Mouse (Mus musculus) midbrain, embryonic 11.5 days (tissue): Measurements from ENCODE around the gene Ndufb8. TPM values are rescaled to one million over a fixed set of nuclear protein-coding genes. Genes with fewer than 3 reads are reported as not detected.

Experiments used
- ATAC-seq: fragments of 200-750 bp; cut with Nextera tagmentation; 2 replicates; pipeline ENCODE4 v1.8.0; 2017; ENCODE audit warnings: moderate TSS enrichment, moderate library complexity; ENCODE audit not compliant: low FRiP score
- DNase-seq: peaks from one replicate; pipeline ENCODE4 v3.0.0; 2015; ENCODE audit warnings: low spot score; ENCODE audit errors: missing footprints
- H3K27ac ChIP-seq: fragments of 300-500 bp; sonication (generic); 2 replicates; pipeline ENCODE4 v1.5.1; 2014; ENCODE audit warnings: low read depth, low read length
- H3K27me3 ChIP-seq: fragments of 300-500 bp; sonication (generic); 2 replicates; pipeline ENCODE4 v1.6.1; 2014; ENCODE audit warnings: mild to moderate bottlenecking, low read length, moderate library complexity, mixed read lengths; ENCODE audit not compliant: control insufficient read depth, insufficient read depth
- H3K36me3 ChIP-seq: fragments of 300-500 bp; sonication (generic); 2 replicates; pipeline ENCODE4 v1.6.1; 2014; ENCODE audit warnings: mild to moderate bottlenecking, low read length, moderate library complexity, mixed read lengths; ENCODE audit not compliant: control insufficient read depth, insufficient read depth
- H3K4me1 ChIP-seq: fragments of 300-500 bp; sonication (generic); 2 replicates; pipeline ENCODE4 v1.6.1; 2014; ENCODE audit warnings: low read length; ENCODE audit not compliant: control insufficient read depth, insufficient read depth
- H3K4me2 ChIP-seq: fragments of 300-500 bp; sonication (generic); 2 replicates; pipeline ENCODE4 v1.6.1; 2014; ENCODE audit warnings: mild to moderate bottlenecking, moderate library complexity
- H3K4me3 ChIP-seq: fragments of 300-500 bp; sonication (generic); 2 replicates; pipeline ENCODE4 v1.5.1; 2014; ENCODE audit warnings: low read depth, low read length
- H3K9ac ChIP-seq: fragments of 300-500 bp; sonication (generic); 2 replicates; pipeline ENCODE4 v1.6.1; 2014; ENCODE audit warnings: low read length
- H3K9me3 ChIP-seq: fragments of 300-500 bp; sonication (generic); 2 replicates; pipeline ENCODE4 v1.6.1; 2016; ENCODE audit warnings: low read length; ENCODE audit not compliant: control insufficient read depth
- WGBS: fragments of 180-500 bp; shearing (Covaris S2); extraction: QIAGEN DNeasy Blood & Tissue Kit; methylation state at CpG from one replicate; pipeline ENCODE4 v1.1.7; 2014; 5-methylcytosine and 5-hydroxymethylcytosine counted together
- polyA plus RNA-seq: library from polyadenylated mRNA; unstranded; fragments of >200 nt; fragmentation: Nextera tagmentation; extraction: Ambion mirVana; gene quantifications from 2 replicates; pipeline ENCODE4 v1.2.1, GENCODE M21; 2014

Gene Ndufb8
- polyA plus RNA-seq, 1 experiment from 2014 or later = 490 TPM

DNA sequence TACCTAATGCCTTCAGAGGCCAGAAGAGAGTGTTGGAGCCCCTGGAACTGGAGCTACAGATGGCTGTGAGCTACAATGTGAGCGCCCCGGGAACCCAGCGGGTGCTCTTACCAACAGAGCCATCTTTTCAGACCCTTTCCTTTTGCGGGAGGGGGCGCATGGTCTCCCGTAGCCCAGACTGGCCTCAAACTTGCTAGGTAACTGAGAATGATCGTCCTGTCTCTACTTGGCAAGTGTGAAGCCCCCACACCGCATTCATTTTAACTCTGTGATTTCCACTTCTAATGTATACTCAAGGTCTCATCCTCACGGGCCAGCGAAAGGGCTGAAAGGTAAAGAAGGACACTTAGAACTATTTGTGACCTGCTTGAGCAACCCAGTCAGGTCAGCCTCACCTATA is 10.9 kb downstream of the Ndufb8 start:
- Histone ChIP-seq H3K27ac (no peak overlapping the region), H3K36me3 (no peaks in the 10 kb centered on the region), H3K9ac (no peak overlapping the region), H3K4me3 (no peak overlapping the region), H3K4me2 (no peak overlapping the region), H3K9me3 (peaks cover 4% of the 10 kb centered on the region; the same call in 1 of the 2 replicates), H3K4me1 (peaks cover 6% of the 10 kb centered on the region), H3K27me3 (peaks cover 30% of the 10 kb centered on the region)
- DNase-seq = no peak
- no peak for ATAC-seq
- 52% methylated on average over 10 of the region's 10 CpGs for WGBS

DNA sequence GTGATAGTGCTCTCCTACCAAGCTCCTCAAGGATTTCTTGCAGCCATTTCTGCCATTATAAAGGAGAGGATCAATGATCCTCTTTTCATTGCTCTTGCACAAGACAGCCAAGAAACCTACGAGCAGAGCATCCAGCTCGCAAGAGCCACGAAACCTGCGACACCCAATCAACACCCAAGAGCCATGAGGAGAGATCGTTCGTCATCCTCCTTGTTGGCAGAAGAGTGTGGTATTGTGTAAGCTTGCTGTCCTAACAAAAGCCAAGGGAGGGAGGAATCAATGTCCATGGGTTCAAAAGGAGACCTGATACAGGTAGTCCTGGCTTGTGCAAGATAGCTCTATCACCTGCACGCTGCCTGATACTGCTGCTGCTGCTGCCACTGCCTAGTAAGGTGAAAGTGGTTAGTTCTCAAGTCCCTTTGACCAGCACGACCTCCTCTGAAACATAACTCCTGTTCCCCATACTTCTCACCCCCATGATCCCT is 12.5 kb downstream of the Ndufb8 start:
- ATAC-seq (no peak), DNase-seq (no peak)
- H3K9ac ChIP-seq = no peak overlapping the region

DNA sequence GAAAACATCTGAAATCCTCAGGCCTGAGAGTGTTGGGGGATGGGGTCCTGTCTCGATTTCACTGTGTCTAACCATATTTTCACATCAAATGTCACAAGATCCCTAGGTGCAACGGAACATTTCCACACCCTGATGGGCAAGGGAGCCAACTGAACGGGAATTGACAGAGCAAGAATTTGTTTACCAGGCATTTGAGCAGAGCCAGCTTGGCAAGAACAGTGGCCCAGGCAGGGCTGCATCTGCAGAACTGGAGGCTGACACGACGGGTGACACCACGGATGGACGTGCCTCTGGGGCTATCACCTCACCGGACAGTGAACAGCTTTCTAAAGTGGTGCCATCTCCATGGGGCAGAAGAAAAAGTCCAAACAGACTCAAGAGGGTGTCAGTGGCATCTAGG is 17.8 kb downstream of the Ndufb8 start:
- no peak overlapping the region for H3K4me3 ChIP-seq
- H3K27ac ChIP-seq = no peak overlapping the region
- H3K4me1 ChIP-seq = no peaks in the 10 kb centered on the region
- H3K9ac ChIP-seq = no peak overlapping the region
- H3K9me3 ChIP-seq = peaks cover 4% of the 10 kb centered on the region; the same call in 1 of the 2 replicates
- DNase-seq (no peak), ATAC-seq (no peak)
- 87% methylated on average over 8 of the region's 8 CpGs for WGBS
- peaks cover 10% of the 10 kb centered on the region for H3K27me3 ChIP-seq
- no peak overlapping the region for H3K4me2 ChIP-seq
- no peaks in the 10 kb centered on the region for H3K36me3 ChIP-seq

More for the DNA sequence above, 12.5 kb downstream of the Ndufb8 start:
- Histone ChIP-seq H3K4me3 (no peak overlapping the region), H3K36me3 (no peaks in the 10 kb centered on the region), H3K4me1 (peaks cover 6% of the 10 kb centered on the region), H3K27me3 (peaks cover 30% of the 10 kb centered on the region), H3K4me2 (no peak overlapping the region), H3K9me3 (peaks cover 4% of the 10 kb centered on the region; the same call in 1 of the 2 replicates), H3K27ac (no peak overlapping the region)
- WGBS = 92% methylated on average over 8 of the region's 8 CpGs

DNA sequence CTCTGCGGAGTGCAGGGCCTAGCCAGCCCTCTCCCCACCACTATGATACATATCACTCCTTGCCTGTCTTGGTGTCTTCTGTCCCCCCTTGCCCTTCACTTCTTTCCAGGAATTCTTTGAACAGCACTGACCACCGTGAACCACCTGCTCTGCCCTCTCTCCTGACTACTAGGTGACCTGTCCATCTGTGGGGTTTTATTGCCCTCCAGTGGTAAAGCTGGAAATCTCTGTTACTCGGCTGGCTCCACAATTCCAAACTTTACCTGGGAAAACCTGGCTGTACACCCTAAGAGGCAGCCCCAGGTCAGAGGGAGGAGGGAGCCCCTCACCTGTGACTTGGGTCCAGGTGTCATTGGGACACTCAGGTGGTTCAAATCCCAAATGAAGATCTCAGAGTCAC is 19.9 kb downstream of the Ndufb8 start:
- H3K27me3 ChIP-seq = peaks cover 22% of the 10 kb centered on the region
- H3K4me2 ChIP-seq = no peak overlapping the region
- H3K9me3 ChIP-seq = no peaks in the 10 kb centered on the region
- H3K36me3 ChIP-seq = no peaks in the 10 kb centered on the region
- H3K4me1 ChIP-seq = no peaks in the 10 kb centered on the region
- WGBS = 22% methylated on average over 3 of the region's 3 CpGs
- ATAC-seq = peak; percentile 24; the same call in 1 of the 2 replicates
- H3K4me3 ChIP-seq = no peak overlapping the region
- DNase-seq = peak; percentile 84
- no peak overlapping the region for H3K9ac ChIP-seq
- no peak overlapping the region for H3K27ac ChIP-seq

DNA sequence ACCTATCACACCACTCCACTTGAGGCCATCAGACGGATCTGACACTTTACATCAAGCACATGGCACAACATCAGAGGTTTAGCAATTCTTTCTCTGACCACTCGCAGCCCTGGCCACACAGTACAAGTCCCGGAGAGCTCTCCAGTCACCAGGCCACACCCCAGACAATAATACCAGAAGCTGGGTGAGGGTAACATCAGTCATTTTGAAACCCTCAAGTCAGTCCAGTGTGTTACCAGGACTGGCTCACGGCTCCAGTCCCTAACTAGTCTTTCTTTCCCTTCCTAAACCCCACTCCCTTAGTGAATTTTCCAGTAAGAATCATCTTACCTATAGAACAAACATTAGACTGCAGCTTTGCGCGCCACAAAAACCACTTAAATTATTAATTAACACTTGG is 25.2 kb downstream of the Ndufb8 start:
- Histone ChIP-seq H3K4me3 (no peak overlapping the region), H3K27ac (no peak overlapping the region), H3K27me3 (peaks cover 55% of the 10 kb centered on the region), H3K9me3 (no peaks in the 10 kb centered on the region), H3K4me2 (no peak overlapping the region), H3K9ac (no peak overlapping the region), H3K4me1 (no peaks in the 10 kb centered on the region), H3K36me3 (no peaks in the 10 kb centered on the region)
- DNase-seq (no peak), ATAC-seq (no peak)
- 77% methylated on average over 6 of the region's 6 CpGs for WGBS

DNA sequence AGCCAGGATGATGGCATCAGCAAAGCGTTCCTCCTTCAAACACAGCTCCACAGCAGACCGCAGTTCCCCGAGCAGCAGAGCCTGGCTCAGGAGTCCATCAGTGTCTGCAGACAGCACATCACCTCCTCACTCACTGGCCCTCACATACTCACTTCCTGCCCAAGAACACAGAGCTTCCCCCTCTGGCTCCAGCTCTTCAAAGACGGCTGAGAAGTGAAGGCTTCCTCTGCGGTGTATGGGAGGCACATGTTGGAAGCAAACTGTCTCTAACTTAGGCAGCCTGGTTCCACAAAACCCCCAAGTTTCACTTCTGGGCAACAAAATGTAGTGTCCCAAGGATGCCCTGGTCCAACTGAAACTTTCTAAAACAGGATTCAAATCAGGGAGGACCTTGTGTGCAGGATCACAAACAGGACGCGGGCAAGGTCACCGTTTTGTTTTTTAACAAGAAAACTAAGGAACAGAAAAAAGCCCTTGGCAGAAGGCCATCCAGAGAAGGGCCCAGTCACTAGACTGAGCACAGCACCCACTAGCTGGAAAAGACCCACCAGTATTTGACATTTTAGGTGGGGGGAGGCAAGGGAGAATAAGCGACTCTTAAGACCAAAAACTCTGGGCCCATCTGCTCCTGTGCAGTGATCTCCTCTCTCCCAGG is 29.6 kb downstream of the Ndufb8 start:
- no peak for ATAC-seq
- WGBS = 89% methylated on average over 9 of the region's 9 CpGs

DNA sequence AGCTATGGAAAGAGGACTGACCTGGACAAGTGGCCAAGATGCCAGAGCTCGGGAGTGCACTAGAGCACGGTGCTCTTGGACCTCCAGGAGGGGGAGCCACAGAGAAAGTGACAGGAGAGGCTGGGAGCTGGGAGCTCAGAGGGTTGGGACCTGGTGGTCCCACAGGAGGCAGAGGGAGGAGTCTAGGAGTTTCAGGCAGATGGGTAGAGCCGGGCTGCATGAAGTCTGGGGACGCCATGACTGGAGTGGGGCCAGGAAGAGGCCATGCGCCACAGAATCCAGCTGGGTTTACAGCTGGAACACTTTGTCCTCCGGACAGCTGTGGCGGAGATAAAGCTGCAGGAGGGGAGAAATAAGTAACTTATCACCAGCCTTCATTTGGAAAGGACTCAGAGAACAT is 36.1 kb downstream of the Ndufb8 start:
- Histone ChIP-seq H3K4me1 (peaks cover 19% of the 10 kb centered on the region), H3K27ac (no peak overlapping the region)
- WGBS = 24% methylated on average over 7 of the region's 7 CpGs

More for the DNA sequence above, 29.6 kb downstream of the Ndufb8 start:
- peaks cover 76% of the 10 kb centered on the region for H3K27me3 ChIP-seq
- no peak overlapping the region for H3K4me2 ChIP-seq
- H3K36me3 ChIP-seq = no peaks in the 10 kb centered on the region
- H3K27ac ChIP-seq = no peak overlapping the region
- H3K4me1 ChIP-seq = no peaks in the 10 kb centered on the region
- no peak for DNase-seq
- no peaks in the 10 kb centered on the region for H3K9me3 ChIP-seq
- H3K4me3 ChIP-seq = no peak overlapping the region
- H3K9ac ChIP-seq = no peak overlapping the region

DNA sequence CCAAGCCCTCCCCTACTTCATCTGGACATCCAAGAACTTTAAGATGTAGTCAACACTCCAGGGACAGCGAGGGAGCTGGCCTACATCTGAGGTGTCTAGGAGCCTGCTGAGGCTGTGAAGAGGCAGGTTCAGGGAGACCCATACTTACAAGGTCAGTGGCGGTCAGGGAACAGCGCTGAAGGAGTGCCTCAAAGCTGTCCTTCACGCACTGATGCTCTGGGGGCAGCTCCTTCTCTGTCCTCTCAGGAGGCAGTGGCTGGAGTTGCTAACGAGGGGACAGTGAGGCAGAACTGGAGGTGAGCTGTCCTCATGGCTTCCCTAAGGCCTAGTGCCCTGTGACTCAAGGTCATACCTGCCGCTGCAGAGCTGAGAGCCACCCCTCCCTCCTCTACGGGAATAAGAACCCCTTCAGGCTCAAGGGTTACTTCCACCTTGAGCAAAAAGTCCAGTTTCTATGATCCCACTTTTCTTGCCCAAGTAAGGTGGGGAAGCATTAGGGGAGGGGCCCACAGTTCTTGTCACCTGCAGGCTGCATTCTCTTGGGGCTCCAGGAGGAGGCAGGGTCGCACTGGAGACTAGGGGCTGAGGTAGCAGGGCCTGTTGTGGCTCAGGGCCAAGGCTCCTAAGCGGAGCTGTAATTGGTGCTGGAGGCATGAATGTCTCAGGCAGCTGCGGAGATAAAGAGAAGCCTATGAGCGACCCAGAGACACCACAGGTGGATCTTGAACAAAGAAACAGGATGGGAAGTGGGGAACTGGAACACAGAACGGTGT is 37.1 kb downstream of the Ndufb8 start:
- H3K9ac ChIP-seq = no peak overlapping the region
- ATAC-seq (no peak), DNase-seq (peak; percentile 88)
- peaks cover 29% of the 10 kb centered on the region for H3K4me1 ChIP-seq
- no peaks in the 10 kb centered on the region for H3K9me3 ChIP-seq
- H3K4me2 ChIP-seq = no peak overlapping the region
- peaks cover 87% of the 10 kb centered on the region for H3K27me3 ChIP-seq
- no peak overlapping the region for H3K27ac ChIP-seq
- 41% methylated on average over 12 of the region's 12 CpGs for WGBS
- H3K36me3 ChIP-seq = no peaks in the 10 kb centered on the region
- H3K4me3 ChIP-seq = no peak overlapping the region

More for the DNA sequence above, 36.1 kb downstream of the Ndufb8 start:
- Histone ChIP-seq H3K36me3 (no peaks in the 10 kb centered on the region), H3K9me3 (no peaks in the 10 kb centered on the region), H3K27me3 (peaks cover 87% of the 10 kb centered on the region), H3K9ac (no peak overlapping the region), H3K4me2 (no peak overlapping the region), H3K4me3 (no peak overlapping the region)
- ATAC-seq (no peak), DNase-seq (peak; percentile 87)

DNA sequence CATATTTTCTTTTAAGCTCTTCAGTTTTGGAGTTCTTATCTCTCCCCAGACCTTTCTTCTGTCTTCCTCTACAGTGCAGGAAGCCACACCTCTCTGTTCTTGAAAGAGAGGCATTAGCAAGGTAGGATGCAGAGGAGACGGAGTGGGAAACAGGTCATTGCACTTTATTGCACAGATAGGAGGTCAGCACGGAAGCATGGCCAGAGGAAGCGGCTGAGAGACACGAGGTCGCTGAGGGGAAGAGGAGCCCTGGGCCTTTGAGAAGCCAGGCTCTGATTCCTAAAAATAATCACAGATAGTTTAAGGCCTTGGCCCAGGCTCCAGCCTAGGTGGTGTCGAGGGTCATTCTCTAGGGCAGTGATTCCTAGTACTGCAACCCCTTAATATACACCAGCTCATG is 39.5 kb downstream of the Ndufb8 start:
- Histone ChIP-seq H3K36me3 (no peaks in the 10 kb centered on the region), H3K27ac (peak overlapping the region; percentile 12; the same call in 1 of the 2 replicates), H3K4me3 (no peak overlapping the region), H3K4me1 (peaks cover 47% of the 10 kb centered on the region), H3K4me2 (no peak overlapping the region), H3K27me3 (peaks cover 91% of the 10 kb centered on the region), H3K9me3 (no peaks in the 10 kb centered on the region), H3K9ac (no peak overlapping the region)
- DNase-seq (peak; percentile 85), ATAC-seq (no peak)
- 28% methylated on average over 6 of the region's 6 CpGs for WGBS
